Mouse (Mus musculus): ENCODE results near the gene Krt5.
"Not testable (repeated sequence)": the region's sequence is repeated elsewhere in the genome, so short reads cannot be mapped to it uniquely, and the experiment has no call there.

Krt5 gene

GRCm38 (mm10) chr15:101712720-101713119 is at the start of gene Krt5:
Krt5 (minus strand) TSS chr15:101712898.
- peak; percentile 56 to 60 for DNase-seq (ENCODE audit: low spot score in 2 of 2)

DNA sequence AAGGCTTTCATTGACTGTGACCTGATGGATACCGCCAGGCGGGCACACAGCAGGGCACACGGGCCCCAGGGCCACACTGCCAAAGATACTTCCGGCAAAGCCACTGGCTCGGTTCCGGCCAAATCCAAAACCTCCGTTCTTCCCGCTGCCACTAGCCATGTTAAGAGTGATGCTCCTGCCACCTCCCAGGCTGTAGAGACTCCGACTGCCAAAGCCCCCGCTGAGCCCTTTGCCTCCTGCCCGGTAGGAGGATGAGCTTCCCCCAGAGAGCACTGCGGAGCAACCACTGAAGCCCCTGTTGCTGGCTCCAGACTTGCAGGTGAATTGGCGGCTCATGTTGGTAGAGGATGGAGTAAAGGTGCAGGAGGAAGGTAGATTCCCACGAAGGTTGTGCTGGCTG is 30.0 kb upstream of the Krt5 start, which contains the start of gene Krt71:
TSS of gene Krt71 (minus strand) at position 399 of the 400 bp plus-strand sequence.
- no peak for DNase-seq (ENCODE audit: low spot score in 2 of 2)

DNA sequence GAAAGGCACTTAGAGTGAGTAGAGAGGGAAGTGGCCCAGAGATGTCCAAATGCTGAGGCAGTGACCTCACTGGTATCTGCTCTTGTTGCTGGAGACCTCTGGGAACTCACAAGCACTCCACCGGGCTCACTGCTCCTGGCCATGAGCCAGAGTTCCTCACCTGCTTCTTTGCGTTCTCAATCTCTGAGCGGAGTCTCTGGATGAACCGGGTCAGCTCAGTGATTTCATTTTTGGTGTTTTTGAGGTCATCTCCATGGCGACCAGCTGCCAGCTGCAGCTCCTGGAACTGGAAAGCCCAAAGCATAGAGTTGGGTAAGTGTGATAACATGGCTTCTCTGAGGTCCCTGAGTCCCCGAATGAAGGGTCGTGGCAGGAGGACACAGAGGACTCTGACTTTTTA is 25.1 kb upstream of the Krt5 start:
- DNase-seq (ENCODE audit: low spot score in 2 of 2), result no peak

DNA sequence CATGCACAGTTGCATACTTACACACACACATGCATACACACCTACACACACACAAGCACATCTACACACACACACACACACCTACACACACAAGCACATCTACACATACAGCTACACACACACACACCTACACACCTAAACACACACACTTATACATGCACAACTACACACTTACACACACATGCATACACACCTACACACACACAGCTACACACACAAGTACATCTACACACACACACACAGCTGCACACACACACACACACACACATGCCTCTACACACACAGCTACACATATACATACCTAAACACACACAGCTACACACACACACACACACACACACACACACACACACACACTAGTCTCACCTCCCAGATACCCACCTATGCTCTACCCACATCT is 18.0 kb upstream of the Krt5 start:
- no peak for DNase-seq (ENCODE audit: low spot score in 2 of 2)

DNA sequence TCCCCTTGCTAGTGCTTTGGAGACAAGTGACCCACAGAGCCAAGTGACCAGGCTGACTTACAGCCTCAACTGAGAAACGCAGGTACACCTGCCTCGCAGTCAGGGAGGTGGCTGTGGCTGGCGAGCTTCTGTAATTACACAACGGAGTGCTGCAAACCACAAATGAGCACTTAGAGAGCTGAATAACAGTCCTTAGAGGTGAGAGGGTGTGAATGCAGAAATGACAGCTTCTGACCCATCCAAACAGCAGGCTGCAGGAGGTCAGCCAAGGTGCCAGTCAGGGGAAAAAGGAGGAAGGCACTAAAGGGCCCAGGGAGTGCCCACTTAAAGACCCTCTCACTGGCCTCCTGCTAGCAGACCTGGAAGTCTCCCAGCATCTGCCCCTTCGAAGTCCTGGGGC is 12.0 kb upstream of the Krt5 start:
- DNase-seq (ENCODE audit: low spot score in 2 of 2), result no peak

DNA sequence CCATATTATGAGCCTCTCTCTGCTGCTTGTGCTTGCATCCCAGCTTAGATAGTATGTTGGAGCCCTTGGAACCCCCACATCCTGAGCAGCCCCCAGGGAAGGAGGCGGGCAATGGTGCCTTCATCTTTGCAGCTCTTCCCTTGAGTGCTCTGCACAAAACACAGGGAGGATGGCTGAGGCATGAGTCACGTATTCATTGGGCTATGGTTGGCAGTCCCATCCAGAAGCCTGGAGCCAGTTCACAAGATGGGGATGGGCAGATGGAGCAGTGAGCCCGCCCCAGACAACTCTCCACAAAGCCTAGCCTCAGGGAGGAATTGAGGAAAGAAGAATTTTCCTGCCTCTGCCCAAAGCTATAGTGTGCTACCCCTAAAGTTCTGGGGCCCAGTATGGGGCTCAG is 3.1 kb upstream of the Krt5 start:
- DNase-seq (ENCODE audit: low spot score in 2 of 2), result no peak

DNA sequence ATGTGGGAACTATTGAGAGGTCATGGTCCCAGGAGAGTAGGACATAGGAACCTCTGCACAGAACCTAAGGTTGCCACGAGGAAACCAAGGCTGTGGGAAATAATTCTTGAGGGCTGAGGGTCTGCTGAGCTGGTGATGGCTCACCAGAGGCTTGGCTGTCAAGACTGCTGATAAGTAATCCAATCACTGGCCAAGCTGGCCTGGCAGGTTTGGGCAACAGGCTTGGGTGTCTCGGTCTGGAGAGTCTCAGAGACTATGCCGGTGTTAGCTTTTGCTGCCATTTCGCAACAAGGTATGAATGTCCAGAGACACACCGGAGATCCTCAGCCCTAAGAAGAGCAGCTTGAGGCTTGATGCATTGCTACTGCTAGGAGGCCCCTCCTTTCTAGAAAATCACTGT is 1.7 kb upstream of the Krt5 start:
- peak; percentile 45 to 76 for DNase-seq (ENCODE audit: low spot score in 2 of 2)

DNA sequence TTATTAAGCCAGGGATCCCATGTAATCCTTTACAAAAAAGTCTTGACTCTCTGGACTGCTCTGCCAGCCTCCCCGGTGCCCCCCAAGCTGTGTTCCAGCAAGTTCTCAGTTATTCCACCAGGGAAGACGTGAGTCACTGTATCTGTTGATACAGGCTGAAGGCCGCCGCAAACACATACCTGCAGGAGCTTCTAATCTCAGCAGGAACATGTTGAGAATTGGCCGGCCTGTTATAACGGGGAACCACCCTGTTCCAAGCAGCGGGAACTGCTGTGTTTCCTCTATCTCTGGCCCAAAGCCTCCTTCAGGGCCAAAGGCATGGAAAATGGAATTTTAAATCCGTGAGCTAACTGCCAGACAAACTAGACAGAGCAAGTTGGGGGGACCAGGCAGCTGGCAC is 1.0 kb upstream of the Krt5 start:
- peak; percentile 50 to 72 for DNase-seq (ENCODE audit: low spot score in 2 of 2)

GRCm38 (mm10) chr15:101708683-101709082 is 4.0 kb downstream of the Krt5 start:
- DNase-seq (ENCODE audit: low spot score in 2 of 2), result no peak

DNA sequence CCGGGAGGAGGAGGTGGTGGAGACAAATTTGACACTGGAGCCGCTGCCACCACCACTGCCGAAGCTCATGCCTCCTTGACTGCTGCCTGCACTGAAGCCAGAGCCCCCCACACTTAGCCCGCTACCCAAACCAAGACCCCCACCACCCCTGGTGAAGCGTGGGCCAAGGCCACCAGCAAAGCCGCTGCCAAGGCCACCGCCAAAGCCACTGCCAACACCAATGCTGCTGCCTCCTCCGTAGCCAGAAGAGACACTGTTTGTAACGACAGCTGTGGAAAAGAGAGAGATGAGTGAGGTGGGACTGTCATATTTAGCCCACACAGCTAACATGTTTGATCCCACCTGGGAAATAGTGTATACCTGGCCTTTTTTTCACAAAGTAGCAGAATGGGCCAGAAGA is 5.2 kb downstream of the Krt5 start:
- DNase-seq (ENCODE audit: low spot score in 2 of 2), result no peak

DNA sequence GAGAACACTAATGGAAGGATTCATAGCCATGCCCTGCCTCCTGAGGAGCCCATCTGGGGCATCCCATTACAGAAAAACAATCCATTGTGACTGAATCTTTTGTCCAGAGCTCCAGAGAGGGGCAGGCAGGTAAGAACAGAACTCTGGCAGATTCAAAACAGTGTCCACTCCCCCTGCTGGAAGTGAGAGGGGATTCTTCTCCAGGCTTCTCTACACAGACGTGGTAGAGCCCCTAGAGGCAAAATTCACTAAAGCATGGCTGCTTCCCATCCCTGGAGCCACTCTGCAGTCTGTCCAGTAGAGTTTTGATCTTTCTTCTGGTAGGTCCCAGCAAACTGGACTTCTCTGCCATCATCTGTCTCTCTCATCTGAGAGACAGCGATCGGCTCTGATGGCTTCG is 8.6 kb downstream of the Krt5 start:
- no peak for DNase-seq (ENCODE audit: low spot score in 2 of 2)

DNA sequence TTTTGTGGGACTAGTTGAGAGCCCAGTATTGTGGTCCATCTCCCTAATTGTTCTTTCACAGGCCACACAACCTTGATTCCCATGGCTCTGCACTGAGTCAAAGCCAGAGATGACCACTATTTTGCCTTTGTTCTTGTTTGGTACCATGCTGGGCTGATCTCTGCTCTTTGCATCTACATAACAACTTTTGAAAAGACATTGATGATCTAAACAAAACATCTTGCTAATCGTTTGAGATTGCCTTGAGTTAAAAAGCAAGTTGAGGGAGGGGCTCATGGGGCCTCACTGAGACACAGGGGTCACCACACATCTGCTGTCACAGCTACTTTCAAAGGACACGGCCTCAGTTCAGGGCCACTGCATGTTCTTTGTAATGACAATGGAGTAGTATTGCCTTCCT is 10.3 kb downstream of the Krt5 start:
- no peak for DNase-seq (ENCODE audit: low spot score in 2 of 2)

GRCm38 (mm10) chr15:101699866-101700265 is 12.8 kb downstream of the Krt5 start:
- no peak for DNase-seq (ENCODE audit: low spot score in 2 of 2)

DNA sequence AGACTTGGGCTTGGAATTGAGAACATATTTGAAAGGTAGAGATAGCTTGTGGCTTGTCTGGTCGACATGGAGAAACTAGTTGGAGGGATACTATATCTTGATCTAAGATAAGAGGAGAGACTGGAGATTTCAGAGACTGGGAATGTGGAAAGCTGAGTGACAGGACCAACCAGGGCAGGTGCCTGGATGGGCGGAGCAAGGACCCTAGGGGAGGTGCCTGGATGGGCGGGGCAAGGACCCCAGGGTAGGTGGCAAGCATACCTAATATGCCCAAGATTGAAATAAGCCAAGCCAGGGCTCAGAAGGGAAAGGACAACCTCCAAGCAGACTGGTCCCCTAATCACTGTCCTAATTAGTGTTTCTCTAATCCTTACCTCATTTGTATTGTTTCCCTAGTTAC is 13.5 kb downstream of the Krt5 start:
- no peak for DNase-seq (ENCODE audit: low spot score in 2 of 2)

DNA sequence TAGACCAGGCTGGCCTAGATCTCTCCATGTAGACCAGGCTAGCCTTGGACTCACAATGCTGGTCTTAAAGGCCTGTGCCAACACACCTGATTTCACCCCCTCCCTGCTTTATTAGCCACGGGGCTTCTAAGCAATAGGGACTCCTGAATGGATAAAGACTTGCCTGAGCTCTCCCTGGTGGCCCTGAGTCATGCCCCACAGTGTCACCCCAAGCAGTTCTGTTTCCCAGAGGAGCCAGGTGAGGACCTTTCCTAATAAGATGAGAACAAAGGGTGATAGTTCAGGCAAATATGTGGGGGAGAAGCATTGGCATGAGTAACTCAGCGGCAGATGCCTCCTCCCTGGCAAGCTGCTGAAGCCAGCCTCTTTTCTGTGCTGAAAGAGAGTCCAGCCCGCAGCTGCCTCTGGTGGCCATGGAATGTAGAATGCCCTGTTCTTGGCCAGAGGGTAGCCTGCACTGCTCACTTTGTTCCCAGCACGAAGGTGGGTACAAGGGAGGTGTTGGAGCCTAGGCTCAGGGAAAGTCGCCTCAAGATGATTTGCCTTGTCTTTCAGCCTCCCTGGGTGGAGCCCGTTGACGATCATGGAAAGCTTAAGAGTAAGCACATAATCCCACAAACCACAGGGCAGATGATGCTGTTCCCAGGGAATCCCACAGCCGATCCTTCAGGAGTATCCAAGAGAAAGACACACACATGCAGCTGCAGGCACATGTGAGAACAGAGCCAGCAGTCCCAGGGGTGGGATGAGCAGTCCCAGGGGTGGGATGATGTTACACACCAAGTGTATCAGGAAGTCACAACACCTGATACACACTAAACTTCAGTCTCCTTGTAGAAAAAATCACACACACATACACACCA is 15.1 kb downstream of the Krt5 start:
- no peak for DNase-seq (ENCODE audit: low spot score in 2 of 2)

DNA sequence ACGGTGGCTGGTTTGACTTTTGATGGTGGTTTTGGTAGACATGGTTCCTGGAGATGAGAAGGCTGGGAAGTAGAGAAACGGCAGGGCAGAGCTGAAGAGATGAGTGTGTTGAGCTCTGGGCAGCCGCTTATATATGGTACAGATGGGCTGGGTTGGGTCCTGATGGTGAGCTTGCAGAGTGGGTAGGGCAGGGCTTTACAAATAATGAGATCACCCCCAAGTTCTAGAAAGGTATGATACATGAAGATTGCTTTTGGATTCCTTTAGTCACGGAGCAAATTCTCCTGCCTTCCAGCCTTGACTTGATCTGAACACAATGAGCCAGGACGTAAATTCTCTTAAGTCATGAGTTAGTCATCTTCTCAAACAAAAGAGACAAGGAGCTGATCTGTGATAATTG is 18.5 kb downstream of the Krt5 start, which contains the start of gene Krt6a:
TSS of gene Krt6a (minus strand) at position 101 of the 400 bp plus-strand sequence.
- DNase-seq (ENCODE audit: low spot score in 2 of 2), result no peak

GRCm38 (mm10) chr15:101690460-101690859 is 22.2 kb downstream of the Krt5 start:
- DNase-seq (ENCODE audit: low spot score in 2 of 2), result not testable (repeated sequence)

DNA sequence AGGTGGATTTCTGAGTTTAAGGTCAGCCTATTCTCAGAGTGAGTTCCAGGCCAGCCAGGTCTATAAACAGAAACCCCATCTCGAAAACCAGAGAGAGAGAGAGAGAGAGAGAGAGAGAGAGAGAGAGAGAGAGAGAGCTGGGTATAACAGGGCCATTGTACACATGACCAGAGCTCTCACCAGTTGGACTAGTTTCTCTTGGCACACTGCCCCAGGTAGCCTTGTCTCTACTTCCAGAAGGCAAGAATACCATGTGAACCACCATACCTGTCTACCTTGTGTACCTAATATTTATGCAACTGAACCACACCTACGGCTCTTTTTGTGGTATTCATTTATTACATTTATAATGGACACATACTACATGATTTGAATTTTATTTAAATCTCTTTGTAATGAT is 24.5 kb downstream of the Krt5 start:
- no peak for DNase-seq (ENCODE audit: low spot score in 2 of 2)

GRCm38 (mm10) chr15:101680187-101680586 is 32.5 kb downstream of the Krt5 start, which contains the start of gene Krt6b:
Krt6b (minus strand) TSS chr15:101680287.
- no peak for DNase-seq (ENCODE audit: low spot score in 2 of 2)

DNA sequence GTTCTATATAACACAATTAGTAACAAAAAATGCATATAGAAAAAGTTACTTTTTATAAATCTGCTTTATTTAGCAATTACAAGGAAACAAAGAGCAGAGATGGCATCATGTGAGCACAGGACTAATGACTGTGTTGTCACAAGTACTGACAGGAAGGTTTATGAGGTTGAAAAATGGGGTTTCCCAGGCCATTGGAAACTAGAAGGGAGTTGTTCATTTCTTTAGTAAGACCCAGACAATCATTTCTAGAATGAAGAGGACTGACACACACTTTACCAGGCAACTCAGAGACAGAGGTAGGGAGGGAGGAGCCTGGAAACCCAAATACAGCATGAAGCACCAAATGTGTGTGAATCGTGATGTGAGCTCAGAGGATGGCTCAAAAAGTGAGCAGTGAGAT is 36.7 kb downstream of the Krt5 start:
- no peak for DNase-seq (ENCODE audit: low spot score in 2 of 2)

Data from urinary bladder, adult 18-20 months (tissue).